Mouse (Mus musculus): ENCODE results near the gene Aspdh. TPM values are rescaled to one million over a fixed set of nuclear protein-coding genes. Genes with fewer than 3 reads are reported as not detected.

The Aspdh gene
- 0.61 and 1.9 TPM in 2 replicates for total RNA-seq (2021)
- long read RNA-seq, transcript Aspdh-207 (1 exons, 440 nt) = minor isoform, 6 of 27 reads
- long read RNA-seq, transcript Aspdh-201 (7 exons, 1,017 nt) = major isoform, 14 of 27 reads
- long read RNA-seq, partial matches to known transcripts = 0 of 27 reads
- long read RNA-seq, other reads (novel, unspliced or antisense) = 7 of 27 reads

DNA sequence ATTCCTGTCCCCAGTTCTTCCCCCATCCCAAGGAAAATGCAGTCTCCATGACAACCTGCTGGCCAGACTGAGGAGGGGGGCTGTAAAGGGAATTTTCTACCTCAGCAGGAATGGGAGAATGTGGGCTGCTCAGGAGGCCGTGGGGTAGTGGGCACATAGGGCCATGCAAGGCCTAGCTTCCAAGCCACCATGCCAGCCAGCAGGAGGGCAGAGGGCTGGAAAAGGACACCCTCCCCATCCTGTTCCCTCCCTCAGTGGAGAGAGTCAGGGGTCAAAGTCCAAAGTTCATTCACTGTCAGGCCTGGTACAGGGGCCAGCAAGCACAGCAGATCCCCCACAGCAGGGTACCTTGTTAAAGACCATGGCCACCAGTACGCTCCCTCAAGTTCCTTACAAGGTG lies at the start of gene Aspdh:
Gene Aspdh (plus strand): TSS at position 281 of the 400 bp plus-strand sequence.
- no peak for DNase-seq

DNA sequence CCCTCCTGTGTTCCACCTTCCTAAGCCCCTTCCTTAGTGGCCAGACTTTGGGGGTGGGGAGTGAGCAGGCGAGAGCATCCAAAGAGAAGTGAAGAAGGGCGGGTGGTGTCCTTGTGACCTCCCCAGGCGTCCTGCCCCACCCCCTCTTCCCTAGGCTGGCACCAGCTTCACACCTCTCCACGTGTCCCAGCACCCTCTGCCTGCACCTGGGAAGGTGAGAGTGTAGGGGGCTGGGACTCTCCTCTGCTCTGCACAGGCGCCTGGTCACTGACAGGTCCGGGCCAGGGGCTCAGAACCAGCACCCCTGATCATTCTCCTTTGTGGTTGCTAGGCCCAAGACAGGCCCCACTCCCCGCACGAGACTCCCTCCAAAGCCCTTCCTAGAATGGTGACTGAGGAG lies 37.5 kb upstream of the Aspdh start:
- no peak for DNase-seq

DNA sequence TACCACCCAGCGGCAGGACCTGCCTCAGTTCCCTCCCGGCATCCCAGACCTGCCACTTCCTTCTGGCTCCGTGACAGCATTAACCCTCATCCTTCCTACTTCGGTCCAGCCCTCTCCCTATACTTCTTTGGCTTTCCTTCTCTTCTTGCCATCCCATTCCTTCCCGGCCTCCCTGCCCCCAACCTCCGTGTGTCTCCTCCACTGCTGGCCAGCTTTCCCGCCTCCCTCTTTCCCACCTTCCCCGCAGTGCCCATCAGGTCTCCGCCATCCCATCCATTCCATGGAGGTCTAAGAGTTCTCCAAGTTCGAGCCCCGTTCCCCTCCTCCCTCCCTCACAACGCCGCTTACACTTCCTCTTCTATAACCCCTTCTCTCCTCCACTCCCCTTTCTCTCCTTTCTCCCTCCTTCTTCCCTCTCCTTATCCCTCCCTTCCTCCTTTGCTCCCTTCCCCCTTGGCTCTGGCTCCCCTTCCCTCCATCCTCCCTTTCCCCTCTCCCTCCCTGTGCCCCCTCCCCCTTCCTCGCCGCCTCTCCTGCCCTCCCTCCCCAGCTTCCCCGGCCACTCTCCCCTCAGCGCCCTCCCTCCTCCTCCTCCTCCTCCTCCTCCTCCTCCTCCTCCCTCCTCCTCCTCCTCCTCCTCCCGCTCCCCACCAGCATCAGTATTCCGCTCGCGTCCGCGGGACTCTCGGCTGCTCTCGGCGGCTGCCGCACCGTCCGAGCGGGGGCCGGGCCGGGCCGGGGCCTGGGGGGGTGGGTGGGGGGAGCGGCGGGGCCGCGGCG lies 36.8 kb upstream of the Aspdh start:
- no peak for DNase-seq

DNA sequence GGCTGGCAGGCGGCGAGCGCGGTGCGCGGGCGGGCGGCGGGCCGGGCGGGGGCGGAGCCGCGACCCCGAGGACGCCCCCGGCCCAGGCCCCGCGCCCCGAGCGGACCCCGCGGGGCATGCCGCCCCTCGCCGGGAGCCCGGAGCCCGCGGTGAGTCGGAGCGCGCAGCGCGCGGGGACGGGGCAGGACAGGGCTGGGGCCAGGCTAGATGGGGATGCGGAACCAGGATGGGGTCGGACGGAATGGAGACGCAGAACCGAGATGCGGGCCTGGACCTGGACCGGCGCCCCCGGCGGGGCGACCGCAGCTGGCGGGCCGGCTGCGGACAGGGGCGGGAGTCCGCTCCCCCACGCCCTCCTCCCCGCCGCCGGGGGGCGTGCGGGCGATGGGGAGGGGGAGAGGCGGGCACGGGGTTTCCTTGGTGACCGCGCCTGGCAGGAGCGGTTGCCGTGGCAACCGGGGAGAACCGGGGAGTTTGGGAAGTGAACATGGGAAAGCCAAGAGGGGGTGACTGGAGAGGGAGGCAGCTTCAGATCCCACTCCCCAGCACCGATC lies 36.1 kb upstream of the Aspdh start, which contains the start of gene Lrrc4b:
Gene Lrrc4b (plus strand): TSS at position 51 of the 554 bp plus-strand sequence.
- DNase-seq = no peak

DNA sequence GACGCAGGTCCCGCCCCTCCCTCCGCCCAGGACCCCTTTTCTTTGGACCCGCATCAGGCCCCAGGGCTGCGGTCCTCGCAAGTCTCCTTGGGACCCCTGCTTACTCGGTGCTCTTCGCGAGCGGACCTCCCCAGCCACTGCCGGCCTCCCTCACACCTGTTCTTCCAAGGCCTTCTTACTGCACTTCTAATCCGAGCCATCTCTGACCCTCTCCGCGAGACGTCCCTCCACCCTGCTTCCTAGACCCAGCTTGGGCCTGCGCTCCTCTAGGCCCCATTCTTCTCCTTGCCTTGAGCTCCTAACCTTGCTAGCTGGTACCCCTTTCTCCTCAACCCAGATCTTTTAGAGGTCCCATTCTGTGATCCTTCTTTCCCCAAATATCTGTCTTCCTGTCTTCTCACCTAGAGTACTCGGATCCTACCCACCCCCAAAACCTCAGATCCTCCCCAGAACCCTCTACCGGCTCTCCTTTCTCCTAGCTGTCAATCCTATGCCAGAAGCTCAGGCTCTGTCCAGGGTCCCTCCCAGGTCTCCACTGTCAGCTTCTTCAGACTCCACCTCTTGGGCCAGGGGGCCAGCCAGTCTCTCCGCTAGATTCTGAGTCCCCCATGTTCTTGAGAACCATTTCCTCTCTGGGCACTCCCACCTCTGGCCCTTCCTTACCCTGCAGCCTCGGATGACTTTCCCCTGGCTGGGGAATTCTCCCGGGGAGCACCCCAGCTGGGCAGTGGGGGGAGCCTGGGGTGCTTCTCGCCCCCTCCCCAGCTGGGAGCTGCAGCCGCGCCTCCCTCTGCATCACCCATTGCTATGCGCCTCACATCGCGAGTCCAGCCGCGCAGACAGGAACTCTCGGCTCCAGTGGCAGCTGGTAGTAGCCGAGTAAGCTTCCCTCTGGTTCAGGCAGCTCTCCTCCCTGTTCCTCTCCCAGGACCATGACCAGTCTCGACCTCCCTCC lies 35.4 kb upstream of the Aspdh start:
- DNase-seq = no peak

DNA sequence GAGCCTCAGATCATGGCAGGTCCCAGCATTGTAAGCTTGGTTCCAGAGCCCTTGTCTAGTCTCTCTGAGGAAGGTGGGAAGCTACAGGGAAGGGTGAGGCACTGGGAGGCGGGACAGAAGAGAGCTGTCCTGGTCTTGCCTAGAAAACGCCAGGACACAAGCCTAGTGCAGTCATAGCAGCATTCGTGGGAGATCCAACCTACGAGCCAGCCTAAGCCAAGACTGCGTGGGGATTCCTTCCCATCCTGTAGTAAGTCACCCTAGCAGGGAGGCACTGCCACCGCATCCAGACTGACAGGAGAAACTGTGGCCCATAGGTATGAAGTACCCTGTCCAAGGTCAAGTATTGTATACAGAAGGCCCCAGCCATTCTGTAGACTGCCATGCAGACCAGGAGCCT lies 32.6 kb upstream of the Aspdh start:
- no peak for DNase-seq

DNA sequence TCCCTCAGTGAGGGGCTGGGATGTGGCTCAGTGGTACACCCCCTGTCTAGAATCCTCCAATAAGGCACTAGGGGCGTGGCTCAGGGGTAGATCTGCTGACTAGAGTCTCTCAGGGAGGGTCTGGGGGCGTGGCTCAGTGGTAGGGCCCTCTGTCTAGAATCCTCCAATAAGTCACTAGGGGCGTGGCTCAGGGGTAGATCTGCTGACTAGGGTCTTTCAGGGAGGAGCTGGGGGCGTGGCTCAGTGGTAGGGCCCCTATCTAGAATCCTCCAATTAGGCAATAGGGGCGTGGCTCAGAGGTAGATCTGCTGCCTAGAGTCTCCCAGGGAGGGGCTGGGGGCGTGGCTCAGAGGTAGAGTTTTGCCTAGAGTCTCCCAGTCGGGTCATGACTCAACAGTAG lies 31.8 kb upstream of the Aspdh start:
- no peak for DNase-seq

DNA sequence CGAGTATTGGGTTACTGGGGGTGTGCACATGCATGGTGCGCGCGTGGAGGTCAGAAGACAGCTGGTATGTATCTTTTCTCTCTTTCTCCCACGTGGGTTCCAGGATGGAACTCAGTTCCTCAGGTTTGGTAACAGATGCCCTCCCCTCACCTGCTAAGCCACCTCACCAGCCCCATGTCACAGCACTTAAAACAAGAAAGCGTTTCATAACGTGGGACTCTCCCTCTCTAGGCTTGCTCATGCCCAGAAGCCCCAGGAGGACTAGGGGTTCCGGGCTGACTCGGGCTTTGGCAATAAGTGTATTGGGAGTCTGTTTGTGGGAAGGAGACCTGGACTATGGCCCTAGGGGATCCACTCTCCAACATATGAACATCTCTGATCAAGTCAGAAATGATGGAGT lies 31.1 kb upstream of the Aspdh start:
- DNase-seq = no peak

DNA sequence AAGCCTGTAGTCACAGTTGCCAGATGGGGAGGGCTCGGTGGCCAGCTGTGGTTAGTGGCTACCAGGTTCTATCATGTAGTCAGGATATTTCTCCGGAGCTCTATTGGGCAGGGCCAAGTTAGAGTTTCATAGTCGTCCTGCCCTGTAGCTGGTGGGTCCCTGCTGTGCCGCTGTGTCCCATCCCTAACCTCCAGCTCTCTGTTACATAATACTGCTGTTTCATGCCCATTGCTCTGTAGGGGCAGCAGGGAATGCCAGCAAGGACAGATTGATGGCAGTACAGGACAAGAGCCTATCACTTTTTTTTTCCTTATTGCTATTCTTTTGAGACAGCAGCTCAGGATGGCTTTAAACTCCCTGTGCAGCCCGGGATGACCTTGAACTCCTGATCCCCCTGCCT lies 29.4 kb upstream of the Aspdh start:
- no peak for DNase-seq

DNA sequence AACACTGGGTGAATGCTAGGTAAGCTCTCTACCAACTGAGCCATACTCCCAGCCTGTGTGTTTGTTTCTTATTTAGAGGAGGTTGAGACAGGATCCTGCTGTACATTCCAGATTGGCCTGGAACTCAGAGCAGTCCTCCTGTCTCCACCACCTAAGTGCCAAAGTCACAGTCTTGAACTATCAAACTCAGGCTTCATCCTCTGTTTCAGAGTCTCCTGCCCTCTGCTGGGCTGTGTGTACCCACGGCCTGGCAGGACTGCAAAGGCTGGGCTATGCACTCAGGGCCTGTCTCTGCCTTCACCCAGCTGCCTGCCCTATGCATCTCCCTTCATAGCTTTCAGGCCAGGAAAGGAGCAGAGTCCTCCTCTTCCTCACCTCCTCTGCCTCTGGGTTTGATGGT lies 28.9 kb upstream of the Aspdh start:
- DNase-seq = no peak

DNA sequence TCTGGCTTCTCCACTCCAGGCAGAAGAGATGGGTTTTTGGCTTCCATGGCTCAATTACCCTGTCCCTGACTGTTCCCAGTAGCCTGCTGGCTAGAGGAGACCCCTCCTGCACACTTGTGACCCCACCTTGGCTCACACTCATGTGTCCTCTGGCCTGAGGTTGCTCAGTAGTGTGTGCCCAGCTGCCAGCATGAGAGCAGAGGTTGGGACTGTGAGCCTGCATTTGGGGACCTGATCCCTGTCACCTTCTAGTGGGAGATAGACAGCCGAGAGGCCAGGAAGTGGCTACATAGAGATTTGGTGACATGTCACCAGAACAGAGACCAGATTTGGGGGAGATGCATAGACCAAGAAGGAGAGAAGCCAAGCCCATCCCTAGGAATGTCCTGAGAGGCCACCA lies 28.0 kb upstream of the Aspdh start:
- DNase-seq = no peak

DNA sequence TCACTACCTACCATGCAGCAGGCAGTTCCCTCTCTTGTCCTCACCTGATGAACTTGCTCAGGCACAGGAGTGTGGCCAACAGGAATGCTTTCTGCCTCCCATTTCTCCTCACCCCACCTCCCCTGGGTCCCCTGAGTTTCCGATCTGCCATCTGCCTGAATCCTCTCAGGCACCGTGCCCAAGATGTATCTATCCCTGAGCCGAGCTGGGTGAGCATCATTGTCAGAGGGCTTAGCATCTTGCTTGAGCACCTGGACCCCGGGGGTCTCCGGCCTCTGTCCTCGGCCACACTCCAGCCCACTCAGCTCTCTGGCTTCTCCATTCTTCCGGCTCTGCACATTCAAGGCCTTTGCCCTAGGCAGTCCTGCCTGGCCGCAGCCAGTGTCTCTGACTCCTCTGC lies 27.3 kb upstream of the Aspdh start:
- DNase-seq = no peak

DNA sequence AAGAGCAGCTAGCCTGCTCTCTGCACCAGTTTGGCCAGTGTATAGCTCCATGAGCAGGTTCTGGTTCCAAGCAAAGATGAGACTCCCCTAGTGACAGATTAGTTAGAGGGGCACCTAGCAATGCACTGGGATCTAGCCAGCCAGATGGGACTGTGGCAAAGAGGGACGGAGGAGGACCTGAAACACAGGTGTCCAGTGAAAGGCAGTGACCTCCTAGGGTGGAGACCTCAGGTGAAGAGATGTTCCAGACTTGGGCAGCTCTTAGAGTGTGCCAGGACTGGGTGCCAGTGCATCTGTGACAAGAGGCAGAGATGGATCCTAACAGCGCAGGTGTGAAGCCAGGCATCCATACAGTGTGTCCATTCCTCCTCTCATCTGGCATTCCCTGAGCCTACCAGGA lies 25.5 kb upstream of the Aspdh start:
- no peak for DNase-seq

DNA sequence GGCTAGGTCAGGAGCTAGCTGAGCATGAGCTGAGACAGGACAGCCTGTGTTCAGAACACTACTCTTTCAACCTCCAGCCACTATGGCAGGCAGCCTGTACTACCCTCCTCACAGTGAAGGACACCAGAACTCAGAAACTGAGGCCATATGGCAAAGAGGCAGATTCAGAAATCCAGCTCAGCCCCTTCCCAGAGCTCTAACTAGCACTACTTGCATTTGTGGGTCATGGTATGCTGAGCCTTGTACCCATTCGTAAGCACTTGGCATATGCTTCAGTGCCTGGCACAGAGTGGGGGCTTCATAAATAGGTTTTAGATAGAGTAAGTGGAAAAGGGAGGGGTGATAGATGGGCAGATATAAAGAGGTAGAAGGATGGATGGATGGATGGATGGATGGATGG lies 24.7 kb upstream of the Aspdh start:
- DNase-seq = no peak

DNA sequence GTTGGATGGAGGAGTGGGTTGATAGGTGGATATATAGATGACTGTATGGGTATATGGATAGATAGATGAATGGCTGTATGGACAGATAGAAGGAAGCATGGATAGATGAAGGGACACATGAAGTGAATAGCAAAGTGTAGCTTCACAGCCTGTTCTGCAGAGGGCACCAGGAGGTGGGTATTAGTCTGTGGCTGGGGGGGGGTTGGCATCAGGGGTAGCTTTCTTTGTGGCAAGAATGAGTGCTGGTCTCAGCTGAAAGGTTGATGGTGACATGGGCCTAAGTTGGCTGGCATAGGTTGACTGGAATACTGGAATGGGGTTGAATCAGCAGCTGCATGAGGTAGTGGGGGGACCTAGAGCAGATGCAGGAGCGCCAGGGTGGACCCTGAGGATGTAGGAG lies 24.0 kb upstream of the Aspdh start:
- no peak for DNase-seq

DNA sequence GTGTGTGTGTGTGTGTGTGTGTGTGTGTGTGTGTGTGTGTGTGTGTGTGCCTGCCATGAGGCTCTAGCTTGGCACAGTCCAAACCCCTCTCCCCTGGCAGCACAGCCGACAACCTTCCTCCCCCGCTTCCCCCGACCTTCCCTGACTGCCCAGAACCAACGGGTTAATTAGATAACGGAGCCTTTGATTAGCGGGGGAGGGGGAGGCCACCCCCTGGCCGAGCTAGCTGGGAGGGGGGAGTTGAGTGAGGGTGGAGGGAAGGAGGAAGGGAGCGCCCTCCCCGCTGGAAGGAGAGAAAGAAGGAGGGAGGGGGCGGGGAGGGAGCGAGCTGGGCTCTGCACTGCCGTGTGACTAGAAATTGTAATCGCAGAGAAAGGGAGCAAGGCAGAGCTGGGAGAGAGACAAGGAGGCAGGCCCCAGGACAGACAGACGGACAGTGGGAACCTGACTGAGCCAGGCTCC lies 23.5 kb upstream of the Aspdh start:
- DNase-seq = no peak

DNA sequence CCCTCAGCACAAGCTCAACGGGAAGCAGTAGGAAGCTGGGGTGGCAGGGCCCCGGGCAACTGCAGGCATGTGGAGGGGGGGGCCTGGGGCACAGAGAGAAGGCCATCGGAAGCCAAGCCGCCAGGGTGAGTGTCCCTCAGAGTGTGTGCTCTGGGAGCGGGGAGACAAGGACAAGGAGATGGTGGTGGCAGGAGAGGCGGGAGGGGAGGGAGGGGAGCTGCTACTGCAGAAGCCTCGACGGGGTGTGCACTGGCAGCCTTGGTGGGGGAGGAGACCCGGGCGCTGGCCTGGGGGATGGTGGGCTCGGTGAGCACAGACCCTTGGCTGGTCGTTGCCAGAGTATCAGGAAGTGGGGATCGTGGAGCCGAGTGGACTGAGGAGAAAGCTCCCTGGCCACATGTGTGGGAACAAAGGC lies 22.8 kb upstream of the Aspdh start:
- DNase-seq = no peak

DNA sequence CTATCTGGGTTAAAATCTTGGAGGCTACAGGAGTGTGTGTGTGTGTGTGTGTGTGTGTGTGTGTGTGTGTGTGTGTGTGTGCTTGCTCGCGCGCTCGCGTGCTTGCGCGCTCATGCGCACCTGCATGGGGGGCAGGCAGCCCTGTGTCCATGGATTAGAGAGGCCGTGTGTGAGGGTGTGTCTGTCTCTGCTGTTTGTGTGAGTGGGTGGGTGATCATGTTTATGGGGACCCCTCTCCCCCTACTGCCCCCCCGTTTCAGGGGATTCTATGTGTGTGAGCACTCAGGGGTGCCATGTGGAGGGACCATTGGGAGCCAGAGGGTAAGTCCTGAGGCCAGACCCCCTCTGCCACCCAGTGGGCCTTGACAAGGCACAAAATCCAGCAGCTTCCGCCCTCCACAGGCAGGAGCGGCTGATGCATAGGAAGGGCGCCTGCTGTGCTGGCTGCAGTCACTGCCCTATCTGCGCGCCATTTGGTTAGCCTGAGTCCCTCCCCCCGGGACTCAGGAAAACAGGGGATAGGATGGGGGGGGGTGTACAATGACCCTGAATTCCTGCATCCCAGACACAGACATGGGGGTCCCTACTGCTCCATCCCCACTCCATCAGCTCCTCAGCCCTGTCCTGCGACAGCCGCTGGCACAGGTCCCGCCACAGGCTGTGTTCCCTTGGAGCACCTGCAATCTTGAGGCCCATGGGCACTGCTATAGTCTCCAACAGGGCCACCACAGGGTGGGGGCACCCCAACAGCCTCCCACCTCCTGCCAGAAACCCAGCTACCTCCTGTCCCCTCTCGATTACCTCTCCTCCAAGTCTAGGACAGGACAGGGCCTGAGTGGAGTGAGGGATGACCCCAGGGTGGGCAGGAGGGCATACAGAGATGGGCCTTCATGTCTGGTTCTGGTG lies 21.7 kb upstream of the Aspdh start:
- no peak for DNase-seq

DNA sequence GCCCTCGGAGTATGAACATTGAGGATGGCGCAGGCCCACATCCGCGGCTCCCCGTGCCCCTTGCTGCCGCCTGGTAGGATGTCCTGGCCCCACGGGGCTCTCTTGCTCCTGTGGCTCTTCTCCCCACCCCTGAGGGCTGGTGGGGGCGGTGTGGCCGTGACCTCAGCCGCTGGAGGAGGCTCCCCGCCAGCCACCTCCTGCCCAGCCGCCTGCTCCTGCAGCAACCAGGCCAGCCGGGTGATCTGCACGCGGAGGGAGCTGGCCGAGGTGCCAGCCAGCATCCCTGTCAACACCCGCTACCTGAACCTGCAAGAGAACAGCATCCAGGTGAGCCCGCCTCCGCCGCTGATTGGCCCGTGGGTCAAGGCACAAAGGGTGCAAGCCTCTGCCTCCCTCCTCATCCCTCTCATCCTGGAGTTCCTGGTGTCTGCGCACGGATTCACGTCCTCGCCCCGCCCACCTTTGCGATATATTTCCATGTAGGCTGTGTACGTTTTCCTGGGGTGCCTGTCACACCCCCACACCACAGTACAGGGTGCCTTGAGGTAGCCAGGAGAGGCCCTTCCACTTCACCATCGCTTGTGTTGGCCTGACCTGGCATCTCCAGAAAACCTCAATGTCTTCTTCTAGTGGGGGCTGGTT lies 20.2 kb upstream of the Aspdh start:
- DNase-seq = no peak

DNA sequence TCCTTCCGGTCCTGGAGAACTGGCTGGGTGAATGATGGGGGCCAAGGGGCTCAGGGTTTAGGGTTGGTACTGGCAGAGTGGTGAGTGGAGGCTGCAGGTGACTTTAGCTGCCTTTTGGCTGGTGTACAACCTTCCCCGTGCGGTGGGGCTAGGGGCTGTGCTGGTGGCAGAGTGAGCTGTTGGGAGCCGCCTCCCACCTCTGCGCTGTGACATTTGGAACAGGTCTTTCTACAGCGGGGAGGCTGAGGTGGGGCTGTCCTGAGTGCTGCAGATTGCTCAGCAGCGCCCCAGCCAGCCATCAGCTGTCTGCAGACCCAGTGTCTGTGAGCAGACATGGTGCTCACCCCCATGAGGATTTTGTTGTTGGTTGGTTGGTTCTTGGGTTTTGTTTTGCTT lies 19.7 kb upstream of the Aspdh start:
- DNase-seq = no peak

All from adrenal gland, postnatal 25 days (tissue).